Mouse (Mus musculus): Measurements from ENCODE around the gene Olfr127. TPM values are rescaled to one million over a fixed set of nuclear protein-coding genes. Genes with fewer than 3 reads are reported as not detected.
"Not testable (repeated sequence)": the region's sequence is repeated elsewhere in the genome, so short reads cannot be mapped to it uniquely, and the experiment has no call there.

Gene Olfr127
- not detected for polyA plus RNA-seq (2017; shearing (Covaris generic))

DNA sequence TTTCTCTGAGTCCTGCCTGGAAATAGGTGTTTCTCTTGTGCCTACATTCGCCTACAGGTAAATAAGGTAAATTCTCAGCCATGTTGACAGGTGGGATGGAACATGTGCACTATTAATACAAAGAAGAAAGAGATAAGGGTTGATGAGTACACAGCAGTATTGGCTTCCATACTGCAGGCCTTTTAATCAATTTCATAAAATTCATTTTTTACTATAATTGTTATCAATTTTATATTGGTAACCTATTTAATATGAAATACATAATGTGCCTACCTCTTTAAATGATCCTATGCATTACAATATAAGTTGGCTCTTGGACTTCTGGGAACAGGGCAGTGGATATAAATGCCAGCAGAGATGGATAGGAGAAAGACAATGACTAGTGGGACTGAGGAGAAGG lies at the start of gene Olfr127:
Olfr127 (plus strand) TSS at position 301 of the 400 bp plus-strand sequence.
- ATAC-seq: no peak

GRCm38 (mm10) chr17:37863901-37864300 lies 36.3 kb upstream of the Olfr127 start:
- ATAC-seq: no peak

- ATAC-seq: no peak
These were observed 30.5 kb upstream of the Olfr127 start for GRCm38 (mm10) chr17:37869676-37870205.

DNA sequence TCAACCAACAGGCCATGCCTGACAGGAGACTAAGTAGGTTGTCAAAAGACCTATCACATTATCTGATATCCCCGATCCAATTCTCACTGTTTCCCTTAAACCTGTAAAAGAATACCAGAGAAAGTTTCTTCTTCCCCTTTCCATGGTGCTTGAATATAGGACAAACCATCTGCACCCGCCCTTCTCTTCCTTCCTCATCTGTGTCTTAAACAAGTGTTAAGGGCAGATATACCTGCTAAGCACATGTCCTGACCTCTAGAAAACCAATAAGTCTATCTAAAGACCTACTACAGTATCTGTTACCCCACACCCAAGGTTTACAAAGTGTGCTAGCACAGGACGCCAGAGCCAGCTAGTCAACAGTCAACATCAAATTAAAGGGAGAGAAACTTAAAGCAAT lies 26.4 kb upstream of the Olfr127 start:
- no peak for ATAC-seq

DNA sequence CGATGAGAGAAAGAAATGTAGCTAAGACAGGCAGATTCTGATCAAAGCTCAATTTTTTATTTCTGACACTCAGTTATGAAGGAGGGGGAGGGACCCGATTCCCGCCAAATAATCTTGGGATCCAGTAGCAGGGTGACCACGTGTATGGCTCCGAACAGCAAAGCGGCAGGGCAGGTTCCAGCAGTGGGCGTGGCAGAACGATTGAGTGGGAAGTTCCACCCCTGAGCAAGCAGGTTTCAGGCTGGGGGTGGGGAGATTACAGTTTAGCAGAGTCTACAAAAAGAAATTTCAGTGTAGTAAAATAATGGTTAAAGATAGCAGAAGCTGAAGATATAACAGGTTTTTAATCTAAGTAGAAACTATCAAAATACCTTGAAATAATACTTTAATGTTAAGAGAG lies 6.6 kb downstream of the Olfr127 start:
- not testable (repeated sequence) for ATAC-seq

DNA sequence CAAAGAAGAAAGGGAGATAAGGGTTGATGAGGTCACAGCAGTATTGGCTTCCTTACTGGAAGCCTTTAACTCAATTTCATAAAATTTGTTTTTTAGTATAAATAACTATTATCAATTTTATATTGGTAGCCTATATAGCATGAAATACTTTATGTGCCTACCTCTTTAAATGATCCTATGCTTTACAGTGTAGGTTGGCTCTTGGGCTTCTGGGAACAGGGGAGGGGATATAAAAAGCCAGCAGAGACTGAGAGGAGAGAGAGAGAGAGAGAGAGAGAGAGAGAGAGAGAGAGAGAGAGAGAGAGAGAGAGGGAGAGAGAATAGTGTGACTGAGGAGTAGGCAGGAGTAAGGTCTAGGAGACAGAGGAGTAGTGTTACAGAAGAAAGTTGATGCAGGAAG lies 20.0 kb downstream of the Olfr127 start, which contains the start of gene Olfr128:
Olfr128 (plus strand) TSS at position 301 of the 400 bp plus-strand sequence.
- ATAC-seq: no peak

GRCm38 (mm10) chr17:37952979-37953378 lies 52.7 kb downstream of the Olfr127 start, which contains the start of gene Olfr761:
Gene Olfr761 (minus strand): TSS chr17:37953079.
- ATAC-seq: no peak

Other genes starting within 250 kb of the Olfr127 start
- gene Olfr117, start 236.7 kb upstream of the Olfr127 start, polyA plus RNA-seq (2017; shearing (Covaris generic)): not detected
- under 1 TPM in 1 of 3 experiments, not detected in 2; 0.60 TPM for gene Olfr118, start 233.4 kb upstream of the Olfr127 start, polyA plus RNA-seq (2017; shearing (Covaris generic))
- gene Olfr119, start 203.9 kb upstream of the Olfr127 start, polyA plus RNA-seq (2017; shearing (Covaris generic)): not detected
- gene Olfr120, start 178.6 kb upstream of the Olfr127 start, polyA plus RNA-seq (2017; shearing (Covaris generic)): not detected
- not detected for gene Olfr121, start 151.6 kb upstream of the Olfr127 start, polyA plus RNA-seq (2017; shearing (Covaris generic))
- gene Olfr122, start 131.8 kb upstream of the Olfr127 start, polyA plus RNA-seq (2017; shearing (Covaris generic)): not detected
- not detected for gene Olfr123, start 106.9 kb upstream of the Olfr127 start, polyA plus RNA-seq (2017; shearing (Covaris generic))
- gene Olfr124, start 100.5 kb upstream of the Olfr127 start, polyA plus RNA-seq (2017; shearing (Covaris generic)): not detected
- not detected for gene Olfr125, start 67.5 kb upstream of the Olfr127 start, polyA plus RNA-seq (2017; shearing (Covaris generic))
- not detected for gene Olfr126, start 53.0 kb upstream of the Olfr127 start, polyA plus RNA-seq (2017; shearing (Covaris generic))
- gene Olfr128, start 20.1 kb downstream of the Olfr127 start, polyA plus RNA-seq (2017; shearing (Covaris generic)): not detected
- gene Olfr761, start 52.6 kb downstream of the Olfr127 start, polyA plus RNA-seq (2017; shearing (Covaris generic)): not detected
- gene Olfr129, start 159.6 kb downstream of the Olfr127 start, polyA plus RNA-seq (2017; shearing (Covaris generic)): not detected
- not detected for gene Olfr130, start 163.5 kb downstream of the Olfr127 start, polyA plus RNA-seq (2017; shearing (Covaris generic))
- not detected for gene Olfr131, start 188.3 kb downstream of the Olfr127 start, polyA plus RNA-seq (2017; shearing (Covaris generic))
- not detected for gene Olfr132, start 234.1 kb downstream of the Olfr127 start, polyA plus RNA-seq (2017; shearing (Covaris generic))
- gene Olfr133, start 244.8 kb downstream of the Olfr127 start, polyA plus RNA-seq (2017; shearing (Covaris generic)): not detected